In the genomic region with DNA sequence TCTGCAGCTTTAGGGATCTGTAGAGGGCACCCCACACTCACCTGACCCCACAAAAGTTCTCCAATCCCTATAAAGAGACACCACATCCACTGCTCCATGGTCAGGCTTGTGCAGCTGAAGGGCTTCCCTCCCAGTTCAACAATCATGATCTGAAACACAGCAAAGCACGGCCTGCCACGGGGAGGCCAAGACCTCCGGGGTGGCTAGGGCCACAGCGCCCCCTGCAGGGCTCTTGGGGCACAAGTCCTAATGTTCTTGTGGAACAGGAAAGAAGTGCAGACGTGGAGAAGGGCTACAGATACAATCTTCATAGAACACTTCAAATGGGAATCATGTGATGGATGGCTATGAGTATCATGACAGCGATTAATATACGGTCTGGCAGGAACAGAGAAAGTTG, we compare ENCODE assay signal across 10 mouse cellular contexts. TPM values are rescaled to one million over a fixed set of nuclear protein-coding genes. Genes with fewer than 3 reads are reported as not detected.
DNase-seq lines count a peak whose midpoint lies in the region; ATAC-seq and TF ChIP-seq lines count a peak whose summit lies in the region.
"Had no signal": no experiment of that assay in that cellular context is flagged by ENCODE, and none has a peak within 500 bp of the region (broad histone marks: within the 10 kb centered on the region; RNA-seq: fewer than 3 reads in every experiment).

No protein-coding gene starts in this region.

- H3K9me3 ChIP-seq in kidney, embryonic 16.5 days (ENCODE audit: low read length): no peaks in the 10 kb centered on the region
- H3K9me3 ChIP-seq in G1E (replicated peaks): no peaks in the 10 kb centered on the region
- H3K9me3 ChIP-seq: embryonic facial prominence, embryonic 15.5 days; liver, embryonic 15.5 days had no signal

- no peak overlapping the region for H3K4me3 ChIP-seq in kidney, adult 2 months (ENCODE audit: insufficient read depth, low read depth, low read length)
- H3K4me3 ChIP-seq in kidney, embryonic 16.5 days (ENCODE audit: low read length): no peak overlapping the region
- H3K4me3 ChIP-seq in G1E (ENCODE audit: low read depth, low read length): no peak overlapping the region
- H3K4me3 ChIP-seq: embryonic facial prominence, embryonic 15.5 days; liver, embryonic 15.5 days had no signal

- H3K36me3 ChIP-seq in kidney, adult 2 months (ENCODE audit: control insufficient read depth, insufficient read depth, low read length): no peaks in the 10 kb centered on the region
- H3K36me3 ChIP-seq in kidney, embryonic 16.5 days (ENCODE audit: insufficient read depth, low read length): no peaks in the 10 kb centered on the region
- H3K36me3 ChIP-seq in G1E (replicated peaks): peaks cover 97% of the 10 kb centered on the region

- peak; percentile 48 for DNase-seq in kidney, adult 2 months
- DNase-seq in G1E (ENCODE audit: low spot score): no peak
- peak; percentile 39 for DNase-seq in c-Kit-positive CD71-positive TER-119-positive erythroid progenitor cells, embryonic 14.5 days (ENCODE audit: low spot score)
- peak; percentile 50 to 77 for DNase-seq in kidney, postnatal 36 days
- peak; percentile 38 for DNase-seq in retina, embryonic 14.5 days (ENCODE audit: low spot score)
- DNase-seq in yolk sac, embryonic 10.5 days (ENCODE audit: low spot score): peak; percentile 32
- DNase-seq in neural tube, embryonic 10.5 days (ENCODE audit: extremely low spot score, low spot score): no peak

- no peak for TF ChIP-seq POLR2A in kidney, adult 2 months (IDR thresholded peaks at IDR 0.05; ENCODE audit: low read depth, low read length)

- no peak overlapping the region for H3K4me2 ChIP-seq in kidney, embryonic 16.5 days (replicated peaks; ENCODE audit: low read depth, low read length)
- H3K4me2 ChIP-seq: embryonic facial prominence, embryonic 15.5 days; liver, embryonic 15.5 days had no signal

- no peaks in the 10 kb centered on the region for H3K4me1 ChIP-seq in kidney, adult 2 months (ENCODE audit: control insufficient read depth, insufficient read depth, low read length)
- peaks cover 14% of the 10 kb centered on the region for H3K4me1 ChIP-seq in kidney, embryonic 16.5 days (ENCODE audit: insufficient read depth, low read length)
- H3K4me1 ChIP-seq in G1E (ENCODE audit: insufficient read depth, low read depth, low read length): peaks cover 4% of the 10 kb centered on the region; the same call in 1 of the 2 replicates

- H3K27me3 ChIP-seq in kidney, adult 2 months (replicated peaks; ENCODE audit: control insufficient read depth, insufficient read depth, low read length): no peaks in the 10 kb centered on the region
- no peaks in the 10 kb centered on the region for H3K27me3 ChIP-seq in kidney, embryonic 16.5 days (ENCODE audit: insufficient read depth, low read length)
- no peaks in the 10 kb centered on the region for H3K27me3 ChIP-seq in G1E (ENCODE audit: insufficient read depth, low read length)
- H3K27me3 ChIP-seq: embryonic facial prominence, embryonic 15.5 days; liver, embryonic 15.5 days had no signal

- WGBS in kidney, adult 2 months: 28% methylated on average over 7 of the region's 7 CpGs
- 26% methylated on average over 7 of the region's 7 CpGs for WGBS in kidney, embryonic 16.5 days

- no peak for ATAC-seq in kidney, embryonic 16.5 days (ENCODE audit: low FRiP score, low TSS enrichment)
- ATAC-seq in G1E (ENCODE audit: extremely low read depth, insufficient number of reproducible peaks, low FRiP score, poor library complexity, severe bottlenecking): no peak

- no peak overlapping the region for H3K27ac ChIP-seq in kidney, adult 2 months (ENCODE audit: insufficient read depth, low read depth, low read length)
- no peak overlapping the region for H3K27ac ChIP-seq in kidney, embryonic 16.5 days (ENCODE audit: low read length)
- H3K27ac ChIP-seq: embryonic facial prominence, embryonic 15.5 days; liver, embryonic 15.5 days had no signal

- H3K9ac ChIP-seq in kidney, embryonic 16.5 days (replicated peaks; ENCODE audit: low read length): no peak overlapping the region
- H3K9ac ChIP-seq: embryonic facial prominence, embryonic 15.5 days; liver, embryonic 15.5 days had no signal

- peak; percentile 74 for TF ChIP-seq CTCF in kidney, adult 2 months (conservative IDR thresholded peaks at IDR 0.05; ENCODE audit: insufficient read depth, insufficient read length, low read depth, low read length)
- TF ChIP-seq CTCF in G1E (IDR thresholded peaks at IDR 0.05; ENCODE audit: low read depth, low read length): peak; percentile 65; the same call in 1 of the 2 replicates

RNA-seq across cellular contexts. Expression of a gene that starts 26.6 kb away (rescaled TPM):
- polyA plus RNA-seq in kidney, adult 2 months (2012; rRNA removed): 0.34 and 1.8 TPM in 2 replicates
- polyA plus RNA-seq in kidney, embryonic 16.5 days (2015; fragmentation: Nextera tagmentation; extraction: Ambion mirVana): 0.50 and 0.60 TPM in 2 replicates
- total RNA-seq in G1E (2014; fragmentation: Nextera tagmentation) (0.39 TPM in 1 of 2 replicates, not detected in the other), G1E (2017) (0.16 and 0.17 TPM in 2 replicates)
- polyA plus RNA-seq in G1E (2012): not detected in 2 replicates

RNA-seq across cellular contexts. Expression of a gene that starts 55.3 kb away (rescaled TPM):
- 2.1 and 2.2 TPM in 2 replicates for polyA plus RNA-seq in kidney, adult 2 months (2012; rRNA removed)
- polyA plus RNA-seq in kidney, embryonic 16.5 days (2015; fragmentation: Nextera tagmentation; extraction: Ambion mirVana): 4.1 and 4.9 TPM in 2 replicates
- 62.2 and 74.9 TPM in 2 replicates for total RNA-seq in G1E (2014; fragmentation: Nextera tagmentation)
- total RNA-seq in G1E (2017): 16.6 and 22.2 TPM in 2 replicates
- 6.8 and 7.9 TPM in 2 replicates for polyA plus RNA-seq in G1E (2012)

RNA-seq across cellular contexts. Expression of a gene that starts 55.8 kb away (rescaled TPM):
- polyA plus RNA-seq in kidney, adult 2 months (2012; rRNA removed): 2.2 and 2.5 TPM in 2 replicates
- polyA plus RNA-seq in kidney, embryonic 16.5 days (2015; fragmentation: Nextera tagmentation; extraction: Ambion mirVana): not detected in 2 replicates
- 31.5 and 42.4 TPM in 2 replicates for total RNA-seq in G1E (2014; fragmentation: Nextera tagmentation)
- 22.2 and 26.1 TPM in 2 replicates for total RNA-seq in G1E (2017)
- not detected in 2 replicates for polyA plus RNA-seq in G1E (2012)
- polyA plus RNA-seq: embryonic facial prominence, embryonic 15.5 days; liver, embryonic 15.5 days had no signal

Comparison
In these comparisons a context has a peak if more than half of its experiments do, and no peak if none do; other contexts are left out.
1. DNase-seq: peak in kidney, adult 2 months (single experiment), c-Kit-positive CD71-positive TER-119-positive erythroid progenitor cells, embryonic 14.5 days (single experiment), kidney, postnatal 36 days (2 of 2), retina, embryonic 14.5 days (single experiment) and yolk sac, embryonic 10.5 days (single experiment); none in G1E (single experiment) and neural tube, embryonic 10.5 days (single experiment).